Mouse (Mus musculus) heart, adult 2 months (tissue): ENCODE results near the gene Col25a1.

Source experiments
- CTCF ChIP-seq: fragments of 200-600 bp; IDR thresholded peaks from 2 replicates; pipeline ENCODE4 v1.8.1; 2022; ENCODE audit warnings: antibody characterized with exemption, mild to moderate bottlenecking, moderate library complexity
- EP300 ChIP-seq: fragments of 200-500 bp; IDR thresholded peaks from 2 replicates; pipeline ENCODE4 v1.6.1; 2011; ENCODE audit warnings: low read depth, low read length, control low read depth; ENCODE audit not compliant: insufficient read depth
- POLR2A ChIP-seq: fragments of 200-500 bp; IDR thresholded peaks from 2 replicates; pipeline ENCODE4 v1.6.1; 2011; ENCODE audit warnings: mild to moderate bottlenecking, low read depth, low read length, control low read depth; ENCODE audit not compliant: insufficient read depth

- TF ChIP-seq CTCF (no peak), EP300 (no peak), POLR2A (no peak)
These were observed 393.3 kb downstream of the Col25a1 start for GRCm38 (mm10) chr3:130524367-130525137.
